Mouse (Mus musculus) liver, postnatal 0 days (tissue): Measurements from ENCODE around the gene Gbe1.

ENCODE experiments used
- CTCF ChIP-seq: sonication (generic); IDR thresholded peaks from 2 replicates; pipeline ENCODE4 v1.5.1; 2016; ENCODE audit warnings: antibody characterized with exemption, low read depth
- EP300 ChIP-seq: IDR thresholded peaks from 2 replicates; pipeline ENCODE4 v1.6.1; 2016; ENCODE audit warnings: antibody characterized with exemption, low read depth, mild to moderate bottlenecking

- TF ChIP-seq CTCF (no peak), EP300 (no peak)
These were observed 249.7 kb downstream of the Gbe1 start for GRCm38 (mm10) chr16:70563456-70563855.
